Mouse (Mus musculus): ENCODE data around the gene Rsrc1. TPM values are rescaled to one million over a fixed set of nuclear protein-coding genes. Genes with fewer than 3 reads are reported as not detected.

Rsrc1 gene
- total RNA-seq, 2 experiments from 2014 or later, result 5.0 to 6.8 TPM

DNA sequence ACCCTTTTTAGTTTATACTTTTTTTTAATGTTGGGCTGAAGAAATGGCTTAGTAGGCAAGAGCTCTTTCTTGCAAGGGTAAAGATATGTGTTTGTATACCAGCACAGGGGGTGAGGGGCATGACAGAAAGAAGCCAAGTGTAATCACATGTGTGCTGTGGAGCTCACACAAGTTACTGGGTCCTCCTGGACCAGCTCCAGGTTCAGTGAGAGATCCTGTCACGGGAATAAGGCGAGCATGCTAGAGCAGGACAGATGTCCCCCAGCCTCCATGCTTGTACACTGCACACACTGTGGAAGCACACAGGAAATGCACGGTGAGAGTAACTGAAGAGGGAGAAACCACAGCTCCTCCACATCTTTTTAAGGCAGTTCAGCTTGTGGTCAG, 371.6 kb downstream of the Rsrc1 start:
- no peak for ATAC-seq (replicated peaks; ENCODE audit: low FRiP score, poor library complexity, severe bottlenecking)

DNA sequence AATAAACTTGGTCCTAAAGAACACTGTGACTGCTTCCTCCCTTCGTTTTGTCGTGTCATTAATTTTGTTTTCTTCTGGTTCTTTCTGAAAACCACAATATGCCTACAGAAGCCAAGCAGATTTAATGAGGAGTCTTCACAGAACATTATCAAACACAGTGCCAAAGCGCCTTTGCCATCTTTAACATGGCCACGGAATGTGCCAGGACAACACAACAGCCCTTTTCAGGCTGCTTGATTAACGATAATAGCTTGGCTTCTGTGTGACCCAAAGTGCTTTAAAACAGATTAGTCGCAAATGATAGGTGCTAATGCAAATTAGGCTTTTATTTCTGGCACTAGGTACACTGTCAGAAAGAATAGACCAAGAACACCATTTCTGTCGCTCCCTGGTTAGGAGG, 377.2 kb downstream of the Rsrc1 start:
- ATAC-seq (replicated peaks; ENCODE audit: low FRiP score, poor library complexity, severe bottlenecking), result no peak

DNA sequence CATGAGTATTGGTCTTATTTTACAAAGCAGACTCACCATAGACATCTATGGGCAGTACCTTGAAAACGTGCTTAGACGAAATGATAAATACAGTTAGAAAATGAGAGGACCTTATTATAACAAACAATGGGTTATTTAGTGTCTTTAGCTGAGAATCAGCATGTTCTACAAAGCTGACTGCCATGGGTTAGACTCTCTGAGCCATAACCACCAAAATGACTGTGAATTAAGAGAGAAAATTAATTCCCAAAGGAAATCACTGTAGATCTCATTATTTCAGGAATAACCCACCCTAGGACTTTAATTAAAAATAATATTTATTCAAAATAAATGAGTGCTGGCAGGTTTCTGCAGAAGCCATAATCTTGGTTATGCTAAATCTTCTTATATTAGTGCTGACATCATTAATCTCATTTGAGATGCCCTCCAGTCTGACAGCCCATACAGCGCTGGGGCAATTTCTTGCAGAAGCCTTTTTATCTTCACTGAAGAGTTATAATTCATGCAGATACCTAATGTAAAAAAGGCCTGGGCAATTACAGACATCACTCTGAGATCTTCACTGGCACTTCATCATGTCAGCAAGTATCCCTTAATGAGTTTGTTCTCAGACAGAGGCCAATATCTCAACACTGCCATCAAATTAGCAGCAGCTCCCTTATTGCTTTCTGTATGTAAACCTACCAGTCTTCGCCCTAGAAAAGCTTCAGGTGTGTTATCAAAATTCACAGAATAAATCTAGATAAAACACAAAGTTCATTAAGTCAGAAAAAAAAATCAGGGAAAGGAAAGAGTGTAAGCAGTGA, 385.1 kb downstream of the Rsrc1 start:
- no peak for ATAC-seq (replicated peaks; ENCODE audit: low FRiP score, poor library complexity, severe bottlenecking)

DNA sequence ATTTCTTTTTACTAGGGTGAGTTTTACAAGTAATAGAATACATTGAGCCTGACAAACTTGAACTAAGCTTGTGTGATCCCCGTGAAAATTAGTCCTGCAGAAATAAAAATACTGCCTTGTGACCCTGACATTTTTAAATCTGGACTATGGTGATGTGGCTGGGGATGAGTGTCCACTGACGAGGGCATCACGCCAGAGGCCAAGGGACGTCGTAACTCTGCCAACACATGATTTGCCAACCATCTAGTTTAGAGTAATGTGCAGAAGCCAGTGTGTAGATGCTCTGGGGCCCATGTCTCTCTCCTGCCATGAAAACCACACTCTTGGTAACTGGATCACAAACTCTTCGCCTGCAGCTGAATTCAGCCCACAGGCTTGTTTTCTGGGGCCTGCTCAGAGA, 386.3 kb downstream of the Rsrc1 start:
- no peak for ATAC-seq (replicated peaks; ENCODE audit: low FRiP score, poor library complexity, severe bottlenecking)

DNA sequence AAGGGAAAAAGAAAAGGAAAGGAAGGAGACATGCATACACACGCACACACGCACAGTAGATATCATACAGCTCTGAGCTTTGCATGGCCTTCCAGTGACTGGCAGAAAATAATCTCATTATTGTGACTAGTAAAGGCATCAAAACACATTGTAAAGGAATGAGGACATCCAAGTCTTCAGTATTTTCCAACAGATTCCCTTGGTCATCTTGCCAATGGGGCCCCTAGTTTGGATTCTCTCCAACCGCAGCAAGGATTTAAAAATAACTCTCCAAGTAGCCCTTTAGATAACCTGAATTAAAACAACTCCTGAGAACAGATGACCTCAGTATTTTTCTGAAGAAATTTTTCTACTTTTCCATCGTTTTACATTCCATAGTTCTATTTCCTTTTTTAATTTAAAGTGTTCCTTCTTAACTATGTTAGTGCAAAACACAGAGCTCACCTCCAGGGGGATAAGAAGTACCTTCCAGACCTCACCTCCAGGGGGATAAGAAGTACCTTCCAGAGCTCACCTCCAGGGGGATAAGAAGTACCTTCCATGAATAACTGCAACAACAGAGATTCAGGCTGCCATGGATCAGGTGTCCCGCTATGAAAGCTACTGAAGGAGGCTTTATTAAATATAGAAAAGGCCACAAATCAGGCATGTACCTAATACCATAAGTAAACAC, 388.4 kb downstream of the Rsrc1 start:
- ATAC-seq (replicated peaks; ENCODE audit: low FRiP score, poor library complexity, severe bottlenecking), result no peak

DNA sequence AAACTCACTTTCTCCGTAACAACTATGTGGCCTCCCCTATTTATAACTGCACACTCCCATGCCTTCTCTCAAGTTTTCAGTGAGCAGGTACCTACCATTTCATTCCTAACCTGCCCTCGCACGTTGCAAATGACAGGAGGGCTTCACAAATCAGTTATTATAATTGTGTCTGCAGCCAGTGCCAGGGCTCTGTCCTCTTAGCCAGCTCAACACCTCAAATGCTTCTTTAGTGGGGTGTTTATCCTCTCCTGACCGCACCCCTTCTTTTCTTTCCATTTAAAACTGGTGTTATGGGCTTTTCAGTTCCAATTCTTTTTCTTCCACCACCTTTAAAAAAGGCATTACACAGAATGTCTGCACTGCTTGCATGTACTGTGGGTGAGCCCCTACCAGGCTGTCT, 391.0 kb downstream of the Rsrc1 start:
- ATAC-seq (replicated peaks; ENCODE audit: low FRiP score, poor library complexity, severe bottlenecking), result no peak

DNA sequence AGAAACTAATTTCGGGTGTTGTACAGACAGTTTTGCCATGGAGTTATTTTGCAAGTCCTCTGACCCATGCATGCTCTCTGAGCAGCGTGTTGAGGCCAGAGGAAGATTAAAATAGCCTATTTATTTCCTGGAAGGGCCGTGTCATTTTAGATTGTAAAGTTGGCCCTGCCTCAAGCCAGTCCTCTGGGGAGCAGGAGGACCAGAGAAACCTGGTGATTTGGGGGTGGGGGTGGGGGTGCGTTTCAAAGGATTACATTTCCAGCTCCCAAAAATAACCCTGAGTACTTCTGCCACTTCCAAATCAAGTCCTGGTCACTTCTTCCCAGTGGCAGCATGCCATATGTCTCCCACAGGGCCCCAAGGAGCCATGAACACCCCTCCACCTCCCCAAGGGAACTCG, 391.6 kb downstream of the Rsrc1 start:
- no peak for ATAC-seq (replicated peaks; ENCODE audit: low FRiP score, poor library complexity, severe bottlenecking)

DNA sequence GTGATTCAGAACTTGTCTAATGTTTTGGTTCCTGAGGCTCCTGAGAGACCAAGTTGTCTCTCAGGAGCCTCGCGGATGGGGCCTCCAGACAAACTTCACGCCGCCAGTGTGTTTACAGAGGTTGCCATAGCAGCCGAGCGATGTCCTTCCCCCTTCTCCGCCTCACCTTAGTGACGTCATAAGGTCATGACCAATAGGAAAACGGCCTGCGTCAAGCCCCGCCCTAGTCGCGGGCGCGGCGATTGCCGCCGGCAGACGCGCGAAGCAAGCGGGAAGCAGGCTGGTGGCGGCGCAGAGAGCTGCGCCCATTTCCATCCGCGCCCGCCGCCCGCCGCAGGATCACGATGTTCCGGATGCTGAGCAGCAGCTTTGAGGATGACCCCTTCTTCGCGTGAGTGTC, 392.7 kb downstream of the Rsrc1 start, which contains the start of gene Mlf1:
Gene Mlf1, plus strand, starts transcription at position 226 of the 400 bp plus-strand sequence.
- ATAC-seq (replicated peaks; ENCODE audit: low FRiP score, poor library complexity, severe bottlenecking), result peak; percentile 57

DNA sequence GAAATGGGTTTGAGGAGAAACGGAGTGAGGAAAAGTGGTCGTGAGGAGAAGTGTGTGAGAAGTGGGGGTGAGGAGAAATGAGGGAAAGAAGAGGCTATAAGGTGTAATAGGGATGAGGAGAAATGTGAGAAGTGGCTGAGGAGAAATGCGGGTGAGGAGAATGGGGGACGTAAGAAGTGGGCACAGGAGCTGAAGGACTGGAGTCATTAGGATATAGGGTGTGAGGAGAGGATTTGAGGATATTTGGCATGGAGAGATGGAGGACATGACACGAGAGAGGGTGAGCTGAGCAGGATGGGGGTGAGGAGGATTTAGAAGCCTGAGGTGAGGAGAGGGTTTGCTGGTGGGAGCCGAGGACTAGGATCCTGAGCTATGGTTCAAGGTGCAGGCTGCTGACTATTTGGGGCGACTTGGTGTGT, 393.2 kb downstream of the Rsrc1 start:
- ATAC-seq (replicated peaks; ENCODE audit: low FRiP score, poor library complexity, severe bottlenecking), result no peak

DNA sequence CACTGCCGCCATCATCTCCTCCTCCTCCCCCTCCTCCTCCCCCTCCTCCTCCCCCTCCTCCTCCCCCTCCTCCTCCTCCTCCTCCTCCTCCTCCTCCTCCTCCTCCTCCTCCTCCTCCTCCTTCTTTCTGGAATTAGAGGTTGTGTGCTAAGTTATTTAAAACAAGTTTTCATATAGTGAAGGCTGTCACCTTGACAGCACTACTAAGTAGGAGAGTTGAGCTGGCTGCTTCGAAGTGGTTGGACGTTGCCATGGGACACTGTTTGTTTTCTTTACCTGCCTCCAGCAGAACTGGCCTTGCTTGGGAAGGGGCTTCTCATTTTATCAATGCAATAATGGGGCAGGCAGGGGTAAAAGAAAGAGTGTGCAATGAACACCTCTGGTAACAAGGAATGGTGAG, 393.9 kb downstream of the Rsrc1 start, which contains the start of gene Gm17402:
Gene Gm17402, minus strand, starts transcription at position 101 of the 400 bp plus-strand sequence.
- ATAC-seq (replicated peaks; ENCODE audit: low FRiP score, poor library complexity, severe bottlenecking), result no peak

DNA sequence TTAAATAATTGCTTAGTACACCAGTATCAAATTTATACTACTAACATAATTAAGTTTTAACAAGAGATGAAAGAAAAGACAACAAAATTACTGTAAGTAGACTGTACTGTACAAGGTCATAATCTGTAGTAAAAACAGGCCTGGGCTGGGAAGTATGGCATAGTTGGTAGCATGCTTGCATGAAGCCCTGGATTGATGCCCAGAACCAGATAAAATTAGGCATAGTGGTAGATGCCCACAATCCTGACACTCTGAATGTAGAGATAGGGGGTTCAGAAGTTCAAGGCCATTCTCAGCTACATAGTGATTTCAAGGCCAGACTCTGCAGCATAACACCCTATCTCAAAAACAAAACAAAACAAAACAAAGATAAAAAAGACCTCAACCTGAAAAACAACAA, 397.0 kb downstream of the Rsrc1 start:
- no peak for ATAC-seq (replicated peaks; ENCODE audit: low FRiP score, poor library complexity, severe bottlenecking)

Other genes with a start within 250 kb of the Rsrc1 start
- not detected in 2 replicates for gene Shox2, start 381 bp downstream of the Rsrc1 start, total RNA-seq (2015; ENCODE audit: low replicate concordance)
- gene Shox2, start 381 bp downstream of the Rsrc1 start, total RNA-seq (2017; ENCODE audit: low replicate concordance), result not detected in 2 replicates